Mouse (Mus musculus): Measurements from ENCODE around the gene Gm5788.

The Gm5788 gene

DNA sequence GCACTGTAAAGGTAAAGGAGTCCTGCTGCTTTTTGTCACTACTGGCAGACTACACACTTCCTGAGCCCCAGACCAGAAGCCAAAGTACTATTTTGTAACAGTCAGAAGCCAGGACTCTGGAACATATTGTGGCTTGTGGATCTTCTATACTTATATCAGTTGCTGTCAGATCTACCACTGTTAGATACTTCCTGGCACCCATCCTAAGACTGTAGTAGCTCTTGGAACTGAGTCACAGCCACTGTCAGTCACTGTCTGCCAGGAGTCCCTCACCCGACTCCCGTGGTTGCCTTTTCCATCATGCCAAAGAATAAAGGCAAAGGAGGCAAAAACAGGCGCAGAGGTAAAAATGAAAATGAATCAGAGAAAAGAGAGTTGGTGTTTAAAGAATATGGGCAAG lies at the start of gene Gm5788:
TSS of gene Gm5788 (plus strand) at position 301 of the 400 bp plus-strand sequence.
- WGBS = 83% methylated on average over 3 of the region's 3 CpGs

DNA sequence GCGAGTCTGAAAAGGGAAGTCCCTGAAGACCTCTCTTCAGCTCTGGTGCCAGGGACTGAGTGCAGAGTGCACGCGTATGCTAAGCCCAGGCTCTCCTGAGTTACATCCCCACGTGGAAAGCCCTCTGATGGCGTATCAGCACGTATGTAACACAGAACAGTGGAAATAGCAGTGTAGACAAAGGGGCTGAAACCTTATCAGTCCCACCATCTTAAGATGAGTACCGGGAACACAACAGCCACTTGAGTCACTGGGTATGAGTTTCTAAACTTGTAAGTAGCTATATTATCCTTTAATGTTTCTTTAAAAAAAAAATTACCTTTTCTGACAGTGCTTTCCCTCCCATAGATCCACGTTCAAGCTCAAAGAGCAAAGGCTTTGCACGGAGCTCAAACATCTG lies 45.1 kb upstream of the Gm5788 start:
- WGBS = 87% methylated on average over 9 of the region's 9 CpGs

DNA sequence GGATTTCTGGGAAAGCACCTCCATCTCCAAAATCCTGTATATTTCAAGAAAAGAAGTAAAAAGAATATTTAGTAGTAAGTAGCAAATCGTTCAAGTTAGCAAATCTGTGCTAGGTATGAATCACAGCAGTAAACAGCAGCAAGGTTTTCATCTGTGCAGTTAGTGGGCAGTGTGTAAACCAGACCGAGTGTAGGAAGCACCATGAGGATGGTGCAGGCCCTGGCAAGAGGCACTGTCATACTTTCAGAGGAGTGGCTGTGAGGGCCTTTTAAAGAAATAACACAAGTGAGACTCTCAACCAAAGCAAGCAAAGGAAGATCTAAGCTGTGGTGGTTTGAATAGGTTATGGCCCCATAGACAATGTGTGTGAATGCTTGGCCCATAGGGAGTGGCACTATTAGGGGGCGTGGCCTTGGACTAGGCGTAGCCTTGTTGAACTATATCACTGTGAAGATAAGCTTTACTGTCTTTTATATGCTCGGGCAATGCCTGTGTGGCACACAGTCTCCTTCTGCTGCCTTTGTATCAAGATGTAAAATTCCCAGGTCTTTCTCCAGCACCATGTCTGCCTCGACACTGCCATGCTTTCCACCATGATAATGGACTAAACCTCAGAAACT lies 29.7 kb upstream of the Gm5788 start:
- WGBS = 82% methylated on average over 6 of the region's 6 CpGs

DNA sequence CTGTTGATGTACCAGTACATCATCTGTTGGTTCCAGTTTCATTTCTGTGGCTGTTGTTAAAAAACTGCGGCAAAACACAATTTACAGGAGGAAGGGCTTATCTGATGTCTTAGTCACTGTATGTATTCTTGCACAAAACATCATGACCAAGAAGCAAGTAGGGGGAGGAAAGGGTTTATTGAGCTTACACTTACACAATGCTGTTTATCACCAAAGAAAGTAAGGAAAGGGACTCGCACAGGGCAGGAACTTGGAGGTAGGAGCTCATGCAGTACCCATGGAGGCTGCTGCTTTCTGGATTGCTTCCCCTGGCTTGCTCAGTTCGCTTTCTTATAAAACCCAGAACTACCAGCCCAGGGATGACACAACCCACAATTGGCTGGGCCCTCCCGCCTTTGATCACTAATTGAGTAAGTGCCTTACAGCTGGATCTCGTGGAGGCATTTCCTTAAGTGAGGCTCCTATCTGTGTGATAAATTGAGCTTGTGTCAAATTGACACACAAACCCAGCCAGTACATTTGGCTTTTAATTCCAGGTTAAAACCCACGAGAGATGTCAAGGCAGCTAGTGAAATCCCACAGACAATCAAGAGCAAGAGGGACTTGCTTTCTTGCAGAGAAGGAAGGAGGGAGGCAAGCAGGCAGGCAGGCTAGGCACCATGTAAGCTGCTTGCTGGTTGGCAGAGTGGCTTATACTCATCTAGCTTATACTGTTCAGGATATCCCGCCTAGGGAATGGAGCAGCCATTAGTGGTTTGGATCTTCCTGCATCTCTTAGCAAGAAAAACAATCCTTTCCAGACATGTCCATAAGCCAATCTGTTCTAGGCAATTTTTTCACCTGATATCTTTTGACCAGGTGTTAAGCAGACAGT lies 24.0 kb upstream of the Gm5788 start:
- WGBS = 61% methylated on average over 7 of the region's 7 CpGs

DNA sequence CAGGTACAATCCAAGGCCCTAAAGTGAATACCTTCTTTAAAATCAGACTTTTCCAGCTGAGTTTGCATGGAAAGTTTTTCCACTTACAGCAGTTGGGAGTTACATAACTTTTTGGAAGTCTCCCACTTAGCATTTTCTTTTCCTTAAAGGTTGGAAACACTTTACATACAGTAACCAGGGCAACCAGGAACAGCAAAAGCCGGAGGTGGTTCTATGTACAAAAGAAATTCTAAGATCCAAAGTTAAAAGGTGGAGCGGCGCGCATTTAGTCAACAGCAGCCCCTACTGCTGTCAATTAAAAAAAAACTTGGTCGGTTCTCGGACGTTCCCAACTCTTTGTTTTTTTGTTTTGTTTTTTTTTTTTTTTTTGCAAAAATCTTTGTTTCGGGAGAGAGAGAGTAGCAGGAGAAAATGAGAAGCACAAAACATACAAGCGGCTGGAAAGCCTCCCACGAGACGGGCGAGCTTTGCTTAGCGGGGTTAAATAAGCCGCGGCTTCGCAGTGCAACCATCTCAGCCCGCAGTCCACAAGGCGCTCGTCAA lies 23.0 kb upstream of the Gm5788 start:
- WGBS = under 1% methylated on average over 19 of the region's 19 CpGs

DNA sequence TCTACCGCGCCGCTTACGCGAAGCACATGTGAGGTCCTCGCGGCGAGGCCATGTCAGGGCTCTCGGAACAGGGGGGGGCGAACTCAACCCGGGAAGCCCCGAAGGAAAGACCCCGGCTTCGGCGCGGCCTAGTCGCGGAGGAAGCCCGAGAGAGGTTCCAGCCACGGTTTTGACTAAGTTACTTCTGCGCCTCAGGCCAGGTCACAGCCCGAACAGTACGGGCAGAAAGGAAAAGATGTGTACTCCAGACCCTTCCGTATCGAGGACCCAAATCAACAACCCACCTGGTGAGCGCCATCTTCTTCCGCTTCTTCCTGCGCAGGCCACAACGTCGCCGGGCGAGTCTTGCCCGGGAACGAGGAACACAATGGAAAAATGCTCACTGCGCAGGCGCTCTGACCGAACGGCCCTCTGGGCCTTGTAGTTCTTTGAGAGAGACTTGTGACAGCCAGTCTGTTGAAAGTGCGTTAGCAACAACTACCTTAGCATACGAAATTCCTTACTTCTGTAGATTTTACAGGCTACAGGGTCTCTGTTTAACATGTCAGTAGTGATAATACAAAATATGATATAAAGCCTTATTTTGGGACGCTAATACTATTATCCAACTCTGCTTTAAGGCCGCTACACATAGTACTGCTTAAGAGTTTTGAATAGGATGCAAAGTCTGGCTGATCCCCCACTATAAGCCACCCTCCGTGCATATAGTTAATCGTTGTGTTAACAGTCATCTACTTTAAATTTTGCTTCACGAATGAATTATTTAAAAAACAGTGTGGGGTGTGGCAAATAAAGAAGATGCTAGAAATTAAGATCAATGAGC lies 22.3 kb upstream of the Gm5788 start, which contains the start of gene Snw1:
TSS of gene Snw1 (minus strand) at position 311 of the 823 bp plus-strand sequence.
- WGBS = 3% methylated on average over 45 of the region's 45 CpGs

DNA sequence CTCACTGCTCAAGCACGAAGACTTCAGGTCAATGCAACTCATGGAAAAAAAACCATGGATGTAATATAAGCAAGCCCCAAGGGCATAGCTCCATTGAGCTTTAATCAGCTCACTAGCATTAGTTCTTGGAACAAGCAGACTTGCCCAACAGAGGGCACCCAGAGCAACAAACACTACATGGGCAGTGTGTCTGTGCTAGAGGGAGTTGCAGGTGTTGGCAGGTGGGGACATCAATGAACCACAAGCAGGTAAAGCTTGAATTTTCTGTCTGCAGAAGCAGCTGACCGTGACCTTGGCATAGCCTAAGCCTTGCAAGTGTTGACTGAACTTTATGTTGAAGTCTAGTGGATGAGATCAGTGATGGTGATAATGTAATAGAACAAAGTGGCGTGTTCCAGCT lies 19.8 kb upstream of the Gm5788 start:
- WGBS = 85% methylated on average over 3 of the region's 3 CpGs

DNA sequence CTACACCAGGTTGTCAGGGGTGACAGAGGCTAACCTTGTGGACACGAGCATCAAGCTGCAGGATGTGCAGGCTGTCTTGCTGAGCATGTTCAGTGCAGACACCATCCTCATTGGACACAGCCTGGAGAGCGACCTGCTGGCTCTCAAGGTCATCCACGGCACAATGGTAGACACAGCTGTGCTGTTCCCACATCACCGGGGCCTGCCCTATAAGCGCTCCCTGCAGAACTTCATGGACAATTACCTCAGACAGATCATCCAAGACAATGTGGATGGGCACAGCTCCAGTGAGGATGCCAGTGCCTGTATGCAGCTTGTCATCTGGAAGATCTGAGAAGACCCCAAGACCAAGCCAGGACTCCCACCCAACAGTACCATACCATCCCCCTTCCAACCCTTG lies 12.0 kb upstream of the Gm5788 start:
- 95% methylated on average over 5 of the region's 5 CpGs for WGBS

DNA sequence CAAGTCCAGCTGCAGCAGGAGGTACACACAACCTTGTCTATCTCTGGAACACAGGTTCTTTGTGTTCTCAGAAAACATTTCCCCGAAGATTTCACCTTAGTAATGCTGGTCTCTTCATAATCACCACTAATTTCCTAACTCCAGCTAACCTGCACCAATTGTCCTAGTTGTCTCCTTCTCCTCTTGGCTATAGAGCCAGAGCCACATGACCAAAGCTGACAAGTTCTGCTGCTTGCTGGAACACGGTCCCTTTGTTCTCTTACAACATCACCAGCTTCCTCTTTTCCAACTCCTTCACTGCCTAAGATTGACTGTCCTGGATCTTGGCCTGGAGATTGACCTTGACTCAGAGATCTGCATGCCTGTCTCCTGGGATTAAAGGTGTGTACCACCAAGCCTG lies 5.8 kb upstream of the Gm5788 start:
- 60% methylated on average over 2 of the region's 2 CpGs for WGBS

DNA sequence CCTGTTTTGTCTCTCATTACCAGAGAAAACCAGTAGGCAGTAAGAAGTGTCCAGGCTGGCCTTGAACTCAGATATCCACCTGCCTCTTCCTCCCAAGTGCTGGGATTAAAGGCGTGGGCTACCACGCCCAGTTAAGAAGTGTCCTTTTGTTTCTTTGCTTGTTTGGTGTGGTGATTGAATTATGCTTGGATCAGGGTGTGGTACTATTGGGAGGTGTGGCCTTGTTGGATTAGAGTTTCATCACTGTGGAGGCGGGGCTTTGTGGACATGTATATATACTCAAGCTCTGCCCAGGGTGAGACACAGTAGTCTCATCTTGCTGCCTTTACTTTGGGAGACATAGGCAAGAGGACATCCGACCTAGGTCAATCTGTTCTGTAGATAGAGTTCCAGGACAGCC lies 19.5 kb downstream of the Gm5788 start, which contains the start of gene Gm8300:
TSS of gene Gm8300 (plus strand) at position 301 of the 400 bp plus-strand sequence.
- 86% methylated on average over 4 of the region's 4 CpGs for WGBS

DNA sequence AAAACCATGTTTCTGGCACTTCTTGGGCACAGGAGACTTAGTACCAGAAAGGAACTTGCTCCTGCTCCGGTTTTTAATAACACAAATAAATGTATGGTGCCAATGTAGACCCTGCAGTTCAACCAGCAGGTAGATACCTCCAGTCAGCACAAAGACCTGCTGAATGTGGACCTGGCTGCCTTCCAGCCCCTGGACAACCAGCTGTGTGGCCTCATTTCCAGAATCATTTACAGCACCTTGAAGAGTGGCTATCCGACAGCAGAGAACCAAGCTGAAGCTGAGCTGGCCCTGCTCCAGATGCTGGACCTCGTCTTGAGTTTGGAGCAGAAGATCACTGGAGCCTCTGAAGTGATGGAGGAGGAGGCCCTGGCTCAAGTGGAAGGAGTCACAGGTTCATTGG lies 25.1 kb downstream of the Gm5788 start:
- 70% methylated on average over 3 of the region's 3 CpGs for WGBS

DNA sequence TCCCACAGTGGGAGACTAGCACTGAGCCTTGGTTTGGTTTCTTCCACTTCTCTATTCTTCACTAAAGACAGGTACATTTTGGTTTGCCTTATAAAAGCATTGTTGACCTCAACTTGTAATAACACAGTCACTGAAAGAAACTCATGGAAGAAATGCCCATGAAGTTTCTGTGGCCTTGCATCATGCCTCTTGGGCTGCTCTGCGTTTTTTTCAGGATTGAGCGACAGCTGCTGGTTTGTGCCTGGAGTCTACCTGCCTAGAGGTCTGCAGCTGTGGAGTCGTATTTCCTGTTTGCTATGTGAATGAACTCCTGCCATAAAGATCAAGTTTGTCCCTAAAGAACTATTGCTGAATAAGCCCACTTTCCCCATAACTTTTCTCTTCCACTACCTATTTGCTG lies 49.4 kb downstream of the Gm5788 start:
- 87% methylated on average over 3 of the region's 3 CpGs for WGBS

All from cerebral cortex, adult 2 months (tissue).